Mouse (Mus musculus) testis, adult 2 months (tissue): ENCODE data around the gene Cep57l1. TPM values are rescaled to one million over a fixed set of nuclear protein-coding genes. Genes with fewer than 3 reads are reported as not detected.

Experiments
- H3K27ac ChIP-seq: fragments of 200-500 bp; 2 replicates; pipeline ENCODE4 v1.5.1; 2012; ENCODE audit warnings: low read depth, low read length; ENCODE audit not compliant: control insufficient read depth, insufficient read depth
- H3K27me3 ChIP-seq: fragments of 200-500 bp; 2 replicates; pipeline ENCODE4 v1.6.1; 2012; ENCODE audit warnings: mild to moderate bottlenecking, low read length, moderate library complexity; ENCODE audit not compliant: control insufficient read depth, insufficient read depth
- H3K36me3 ChIP-seq: fragments of 200-500 bp; 2 replicates; pipeline ENCODE4 v1.6.1; 2012; ENCODE audit warnings: mild to moderate bottlenecking, low read length; ENCODE audit not compliant: control insufficient read depth, insufficient read depth
- H3K4me1 ChIP-seq: fragments of 200-500 bp; 2 replicates; pipeline ENCODE4 v1.6.1; 2012; ENCODE audit warnings: low read length; ENCODE audit not compliant: control insufficient read depth, insufficient read depth
- H3K4me3 ChIP-seq: fragments of 200-500 bp; 2 replicates; pipeline ENCODE4 v1.5.1; 2012; ENCODE audit warnings: low read depth, mild to moderate bottlenecking, low read length, moderate library complexity, mixed read lengths; ENCODE audit not compliant: control insufficient read depth
- CTCF ChIP-seq: fragments of 200-500 bp; IDR thresholded peaks from 2 replicates; pipeline ENCODE4 v1.5.1; 2012; ENCODE audit warnings: low read depth, mild to moderate bottlenecking, inconsistent platforms, low read length, moderate library complexity; ENCODE audit not compliant: control insufficient read depth, insufficient read depth, insufficient replicate concordance
- POLR2A ChIP-seq: fragments of 200-500 bp; IDR thresholded peaks from 2 replicates; pipeline ENCODE4 v1.6.1; 2012; ENCODE audit warnings: low read depth, mild to moderate bottlenecking, inconsistent platforms, low read length, moderate library complexity; ENCODE audit not compliant: control insufficient read depth
- polyA plus RNA-seq: library from polyadenylated mRNA; depleted of rRNA; stranded (reverse); fragments of >200 nt; gene quantifications from 2 replicates; pipeline ENCODE4 v1.2.3, GENCODE M21; 2012

Cep57l1 gene
- polyA plus RNA-seq, 1 experiment = 18.9 TPM

DNA sequence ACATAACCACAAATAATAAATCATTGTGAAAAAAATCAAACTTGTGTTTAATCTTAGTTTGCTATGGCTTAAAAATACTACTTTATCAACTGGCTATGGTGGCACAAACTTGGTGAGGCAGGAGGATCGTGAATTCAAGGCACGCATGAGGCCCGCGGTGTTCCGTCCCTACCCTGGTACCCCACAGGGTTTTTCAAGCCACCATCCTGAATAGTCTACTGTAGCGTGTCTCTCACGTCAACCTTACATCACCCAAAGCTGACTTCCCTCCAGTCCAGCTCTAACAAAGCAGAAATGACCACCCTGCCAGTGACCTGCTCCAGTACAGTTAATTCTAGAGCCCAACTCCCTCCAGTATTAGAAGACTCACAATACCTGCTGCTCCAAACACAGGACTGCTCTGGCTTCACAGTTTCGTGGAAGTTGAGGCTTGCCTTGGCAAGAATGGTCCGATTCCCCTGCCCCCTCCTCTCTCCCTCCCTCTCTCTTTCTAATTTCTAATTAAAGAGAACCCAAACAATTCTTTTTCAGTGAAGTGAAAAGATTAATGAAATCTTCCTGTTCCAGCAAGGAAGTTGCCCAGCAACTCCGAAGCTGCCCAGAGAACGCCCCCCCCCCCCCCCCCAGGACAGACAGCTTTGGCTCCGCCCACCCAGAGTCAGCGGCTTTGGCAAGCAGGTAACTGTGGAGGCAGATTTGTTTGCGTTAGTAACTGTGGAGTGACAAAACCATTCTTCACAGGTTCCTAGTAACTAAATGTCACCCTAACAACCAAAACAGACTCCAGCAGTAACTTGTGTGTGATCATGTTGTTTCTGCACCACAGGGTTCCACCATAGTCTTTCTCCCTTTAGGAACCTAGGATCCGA lies 93.4 kb downstream of the Cep57l1 start, which contains the start of gene Ccdc162:
Ccdc162 (minus strand) TSS at position 606 of the 869 bp plus-strand sequence.
- TF ChIP-seq CTCF = no peak
- no peak for TF ChIP-seq POLR2A
- Histone ChIP-seq H3K36me3 (no peaks in the 10 kb centered on the region), H3K4me1 (no peaks in the 10 kb centered on the region), H3K27me3 (no peaks in the 10 kb centered on the region), H3K27ac (no peak within 1 kb of the TSS), H3K4me3 (no peak within 1 kb of the TSS)

DNA sequence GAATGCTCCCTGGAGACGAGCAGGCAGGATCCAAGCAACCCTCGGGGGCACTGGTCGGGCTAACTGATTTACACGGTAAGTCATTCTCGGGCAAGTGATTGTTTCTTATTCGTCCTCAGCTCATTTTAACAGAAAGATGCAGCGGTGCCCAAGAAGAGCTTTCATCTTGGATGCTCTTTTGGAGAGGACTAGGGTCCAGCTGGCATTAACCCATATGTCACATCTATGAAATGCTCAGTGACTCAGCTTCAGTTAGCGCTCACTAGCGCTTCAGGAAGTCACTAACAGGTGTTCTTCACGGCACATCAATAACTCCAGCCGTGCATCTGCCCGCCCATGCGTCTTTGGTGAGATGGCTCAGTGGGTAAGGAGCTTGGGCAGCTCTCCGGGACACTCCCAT lies 94.1 kb downstream of the Cep57l1 start:
- no peak overlapping the region for H3K27ac ChIP-seq
- no peaks in the 10 kb centered on the region for H3K36me3 ChIP-seq
- no peak overlapping the region for H3K4me3 ChIP-seq
- TF ChIP-seq CTCF (no peak), POLR2A (no peak)
- H3K4me1 ChIP-seq = no peaks in the 10 kb centered on the region
- no peaks in the 10 kb centered on the region for H3K27me3 ChIP-seq

DNA sequence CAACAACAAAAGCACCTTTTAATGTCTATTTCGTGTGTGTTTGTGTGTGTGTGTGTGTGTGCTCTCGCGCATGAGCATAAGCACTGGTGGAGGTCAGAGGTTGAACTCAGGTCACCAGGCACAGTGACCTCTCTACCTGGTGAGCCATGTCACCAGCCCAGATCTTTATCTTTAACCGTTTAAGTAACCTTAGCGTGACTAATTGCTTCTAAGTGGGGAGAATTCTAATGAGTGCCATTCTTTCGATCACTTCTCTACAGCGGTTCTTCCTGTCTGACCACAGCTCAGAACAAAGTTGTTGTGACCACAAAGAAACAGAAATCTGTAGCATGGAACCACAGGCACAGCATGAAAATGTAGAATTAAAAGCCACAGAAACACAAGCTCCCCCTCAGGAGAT lies 98.2 kb downstream of the Cep57l1 start:
- TF ChIP-seq POLR2A (no peak), CTCF (no peak)
- Histone ChIP-seq H3K27ac (no peak overlapping the region), H3K27me3 (no peaks in the 10 kb centered on the region), H3K4me1 (no peaks in the 10 kb centered on the region), H3K4me3 (no peak overlapping the region), H3K36me3 (no peaks in the 10 kb centered on the region)

DNA sequence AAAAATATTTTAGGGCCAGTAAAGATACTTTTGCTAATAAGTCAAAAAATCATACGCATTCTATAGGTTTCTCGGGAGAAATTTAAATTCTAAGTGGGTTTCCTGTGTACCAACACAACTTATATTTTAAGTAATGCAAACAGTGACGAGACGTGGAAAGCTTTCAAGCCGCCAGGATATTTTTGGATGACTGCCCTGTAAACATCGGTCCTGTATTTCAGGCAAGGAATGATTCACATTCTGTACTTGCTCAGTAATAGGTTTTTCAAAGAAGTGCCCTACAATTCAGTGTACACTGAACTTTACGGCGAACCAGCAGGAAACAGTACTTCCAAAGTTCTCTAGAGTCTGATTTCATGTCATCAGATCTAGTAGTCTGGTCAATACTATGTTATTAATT lies 98.9 kb downstream of the Cep57l1 start:
- H3K27ac ChIP-seq = no peak overlapping the region
- no peak for TF ChIP-seq CTCF
- H3K4me1 ChIP-seq = no peaks in the 10 kb centered on the region
- H3K36me3 ChIP-seq = no peaks in the 10 kb centered on the region
- no peaks in the 10 kb centered on the region for H3K27me3 ChIP-seq
- H3K4me3 ChIP-seq = no peak overlapping the region

DNA sequence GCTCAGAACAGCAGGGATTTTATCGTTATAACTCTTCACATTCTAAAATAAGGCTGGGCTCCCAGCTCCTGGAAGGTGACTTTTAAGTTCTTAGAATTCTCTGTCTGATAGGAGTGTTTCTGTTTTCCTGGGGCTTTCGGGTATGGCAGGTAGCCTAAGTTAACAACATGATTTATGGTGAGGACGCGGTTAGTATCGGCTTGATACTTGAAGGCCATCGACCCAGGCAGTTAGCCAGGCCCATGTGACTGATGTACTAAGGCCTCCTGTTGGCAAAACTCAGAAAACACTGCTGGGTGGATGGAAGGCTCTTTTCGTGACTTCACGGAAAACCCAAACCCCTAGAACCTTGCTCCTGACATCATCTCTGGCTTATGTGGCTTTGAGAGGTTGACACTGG lies 100.3 kb downstream of the Cep57l1 start:
- no peaks in the 10 kb centered on the region for H3K4me1 ChIP-seq
- no peaks in the 10 kb centered on the region for H3K27me3 ChIP-seq
- no peaks in the 10 kb centered on the region for H3K36me3 ChIP-seq
- H3K4me3 ChIP-seq = no peak overlapping the region
- TF ChIP-seq CTCF (no peak), POLR2A (no peak)
- H3K27ac ChIP-seq = no peak overlapping the region

DNA sequence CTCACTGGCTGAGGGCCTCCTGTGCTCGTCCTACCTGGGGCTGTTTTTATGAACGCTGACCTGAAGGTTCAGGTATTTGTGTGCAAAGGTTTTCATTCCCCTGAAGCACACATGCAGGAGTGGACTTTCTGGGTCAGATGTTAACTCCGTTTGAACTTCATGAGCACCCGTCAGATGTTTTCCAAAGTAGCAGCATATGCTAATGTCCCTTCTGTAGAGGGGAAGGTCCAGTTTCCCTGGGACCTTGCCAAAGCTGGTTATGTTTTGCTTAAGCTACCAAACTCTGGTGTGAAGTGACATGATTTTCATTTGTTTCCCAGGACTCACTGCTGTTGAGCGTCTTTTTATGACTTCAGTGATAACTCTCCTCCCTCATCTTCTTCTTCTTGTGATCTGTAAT lies 110.0 kb downstream of the Cep57l1 start:
- no peak for TF ChIP-seq CTCF
- no peaks in the 10 kb centered on the region for H3K36me3 ChIP-seq
- H3K27ac ChIP-seq = no peak overlapping the region
- H3K4me1 ChIP-seq = peaks cover 3% of the 10 kb centered on the region
- H3K4me3 ChIP-seq = no peak overlapping the region
- H3K27me3 ChIP-seq = no peaks in the 10 kb centered on the region

DNA sequence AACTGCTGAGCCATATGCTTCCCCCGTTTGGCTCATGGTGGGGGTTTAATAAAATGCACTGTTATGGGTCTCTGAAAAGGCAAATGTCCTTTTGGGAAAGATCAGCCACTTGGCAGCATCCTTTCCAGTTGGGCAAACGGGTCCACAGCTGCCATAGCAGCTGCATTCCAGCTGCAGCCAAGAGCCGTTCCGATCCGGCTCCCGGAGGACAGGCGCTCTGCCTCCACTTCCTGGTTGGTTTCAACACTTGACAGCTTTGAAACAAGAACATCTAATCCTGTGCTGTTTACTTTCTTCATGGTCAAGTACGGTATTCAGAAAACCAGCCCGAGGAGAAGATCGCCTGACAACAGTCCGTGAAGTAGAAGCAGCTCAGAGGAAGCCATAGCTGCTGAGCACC lies 112.6 kb downstream of the Cep57l1 start:
- TF ChIP-seq POLR2A (no peak), CTCF (no peak)
- H3K4me3 ChIP-seq = no peak overlapping the region
- H3K36me3 ChIP-seq = no peaks in the 10 kb centered on the region
- H3K27me3 ChIP-seq = no peaks in the 10 kb centered on the region
- H3K27ac ChIP-seq = no peak overlapping the region
- H3K4me1 ChIP-seq = no peaks in the 10 kb centered on the region

DNA sequence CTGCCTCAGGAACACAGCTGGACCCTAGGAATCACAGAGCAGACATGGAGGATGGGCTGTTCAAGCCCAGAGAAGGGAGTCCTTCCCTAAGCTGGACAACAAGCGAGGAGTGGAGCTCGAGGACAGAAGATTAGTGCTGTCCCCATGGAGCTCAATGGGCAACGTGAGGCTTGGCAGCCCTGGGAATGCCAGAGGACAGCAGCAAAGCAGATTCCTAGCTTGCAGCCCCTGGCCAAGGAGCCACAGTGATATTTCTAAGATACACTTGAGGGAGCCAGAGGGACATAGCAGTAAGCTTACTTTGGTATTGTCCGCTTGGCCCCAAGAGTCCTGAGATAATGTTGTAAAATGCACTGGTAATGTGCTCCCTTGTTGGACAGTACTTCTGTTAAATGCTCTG lies 118.7 kb downstream of the Cep57l1 start:
- no peak for TF ChIP-seq CTCF
- TF ChIP-seq POLR2A = no peak
- no peak overlapping the region for H3K27ac ChIP-seq
- H3K27me3 ChIP-seq = no peaks in the 10 kb centered on the region
- H3K4me3 ChIP-seq = no peak overlapping the region
- peaks cover 6% of the 10 kb centered on the region for H3K4me1 ChIP-seq
- H3K36me3 ChIP-seq = no peaks in the 10 kb centered on the region
